Mouse (Mus musculus): ENCODE measurements at regions not wholly inside any gene's neighbourhood (a gene's known extent, or its start where the extent isn't known, plus 50 kb on each side); places are given as distances from the start of the nearest gene placed in this dataset.

DNA sequence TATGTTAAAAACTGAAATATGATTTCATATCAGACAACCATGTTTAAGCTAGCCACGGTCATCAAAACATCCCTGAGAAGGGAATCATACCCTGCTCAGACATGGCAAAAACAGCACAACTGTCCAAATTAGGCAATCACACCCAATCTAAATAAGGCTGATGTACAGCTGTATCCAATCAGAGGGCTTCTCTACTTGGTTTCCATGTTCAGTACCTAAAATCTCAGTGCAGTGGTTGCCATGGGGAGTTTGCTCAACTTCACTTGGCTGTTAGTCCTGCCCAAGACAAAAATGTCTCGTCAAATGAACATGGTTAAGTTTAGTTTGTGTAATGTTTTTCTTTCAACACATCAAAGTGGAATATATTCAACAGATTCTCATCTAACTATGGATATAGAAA, 987.0 kb downstream of the Cdh9 start:
- no peak for TF ChIP-seq CTCF (IDR thresholded peaks at IDR 0.05)
- H3K27ac ChIP-seq: no peak overlapping the region
- intact Hi-C loops (cut with DNase I): no loop called here
- no peak overlapping the region for H3K4me3 ChIP-seq
- DNase-seq (ENCODE audit: extremely low spot score in 1 of 2, low spot score in 2 of 2): no peak

DNA sequence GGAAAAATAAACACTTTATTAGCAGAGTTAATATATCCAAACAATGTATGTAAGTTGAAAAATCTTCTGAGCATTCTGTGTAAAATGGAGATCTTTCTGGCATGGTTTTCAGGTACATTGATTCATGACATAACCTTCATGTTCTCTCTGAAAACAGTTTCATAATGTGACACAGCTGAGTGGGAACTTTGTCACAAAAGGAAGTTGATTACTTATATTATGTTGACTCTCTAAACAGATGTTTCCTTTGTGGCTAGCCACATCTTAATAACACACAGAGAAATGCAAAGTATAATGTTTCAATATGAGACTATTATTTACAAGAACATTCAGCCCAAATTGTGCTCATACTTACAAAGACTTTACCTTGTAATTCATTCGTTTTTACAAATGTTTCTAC, 1002.1 kb downstream of the Cdh9 start:
- no peak for TF ChIP-seq CTCF (IDR thresholded peaks at IDR 0.05)
- Histone ChIP-seq H3K27ac (no peak overlapping the region), H3K4me3 (no peak overlapping the region)
- no peak for DNase-seq (ENCODE audit: extremely low spot score in 1 of 2, low spot score in 2 of 2)
- intact Hi-C loops (cut with DNase I): no loop called here

DNA sequence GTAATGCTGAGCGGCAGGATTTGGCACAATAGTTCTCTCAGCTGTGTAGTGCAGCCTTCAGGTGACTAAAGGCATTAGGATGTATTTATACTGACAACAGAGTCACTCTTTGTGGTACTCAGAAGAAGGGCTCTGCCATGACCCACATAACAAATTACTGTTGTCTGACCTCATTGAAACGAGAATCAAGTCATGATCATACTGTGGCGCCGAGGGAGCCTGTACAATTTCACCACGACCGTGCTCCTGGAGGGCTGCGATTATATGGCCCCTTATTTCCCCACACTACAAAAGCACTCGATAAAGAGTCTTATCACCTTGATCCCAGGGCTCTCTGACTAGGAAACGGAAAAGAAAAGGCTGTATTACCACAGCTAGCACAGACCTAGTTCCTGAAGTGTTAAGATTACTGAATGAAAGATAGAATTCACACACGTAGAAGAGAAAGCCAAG, 1041.7 kb downstream of the Cdh9 start:
- no peak overlapping the region for H3K4me3 ChIP-seq
- intact Hi-C loops (cut with DNase I): no loop called here
- no peak overlapping the region for H3K27ac ChIP-seq
- DNase-seq (ENCODE audit: extremely low spot score in 1 of 2, low spot score in 2 of 2): no peak
- TF ChIP-seq CTCF (IDR thresholded peaks at IDR 0.05): no peak

DNA sequence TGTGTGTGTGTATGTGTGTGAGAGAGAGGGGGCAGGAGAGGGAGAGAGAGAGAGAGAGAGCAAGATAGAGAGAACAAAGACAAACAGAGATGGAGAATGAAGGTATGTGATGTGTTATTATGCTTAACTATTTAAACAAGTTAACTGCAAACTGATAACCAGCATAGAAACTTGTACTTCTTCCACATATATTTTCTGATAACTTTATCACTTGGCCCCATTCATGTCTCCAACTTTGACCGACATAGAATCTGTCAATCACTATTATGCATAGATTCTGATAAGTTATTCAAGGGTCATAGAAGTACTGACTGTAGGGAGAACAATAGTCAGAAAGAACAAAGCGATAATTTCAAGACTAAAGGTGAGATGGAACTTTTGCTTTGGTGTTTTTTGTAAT, 1039.0 kb upstream of the Cdh10 start:
- TF ChIP-seq CTCF (IDR thresholded peaks at IDR 0.05): no peak
- intact Hi-C loops (cut with DNase I): no loop called here
- Histone ChIP-seq H3K4me3 (no peak overlapping the region), H3K27ac (no peak overlapping the region)
- DNase-seq (ENCODE audit: extremely low spot score in 1 of 2, low spot score in 2 of 2): no peak

DNA sequence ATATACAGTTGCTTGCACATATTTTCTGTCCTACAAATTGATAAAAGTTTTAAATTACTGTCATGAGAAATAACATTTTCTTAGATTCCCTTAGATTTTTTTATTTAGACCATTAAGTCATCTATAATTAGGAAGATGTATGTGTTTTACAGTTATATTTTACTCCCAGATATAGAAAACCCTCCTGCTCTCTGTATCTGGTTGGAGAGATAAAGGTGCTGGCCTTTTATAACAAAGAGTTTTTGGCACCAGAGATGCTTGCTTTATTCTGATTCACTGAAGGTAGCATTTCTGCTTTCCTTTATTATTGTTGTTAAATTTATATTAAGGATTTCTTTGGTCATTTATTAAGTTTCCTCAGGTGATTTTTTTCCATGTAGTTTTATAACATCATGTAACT, 1035.4 kb upstream of the Cdh10 start:
- TF ChIP-seq CTCF (IDR thresholded peaks at IDR 0.05): no peak
- H3K27ac ChIP-seq: no peak overlapping the region
- H3K4me3 ChIP-seq: no peak overlapping the region
- no peak for DNase-seq (ENCODE audit: extremely low spot score in 1 of 2, low spot score in 2 of 2)
- intact Hi-C loops (cut with DNase I): no loop called here

DNA sequence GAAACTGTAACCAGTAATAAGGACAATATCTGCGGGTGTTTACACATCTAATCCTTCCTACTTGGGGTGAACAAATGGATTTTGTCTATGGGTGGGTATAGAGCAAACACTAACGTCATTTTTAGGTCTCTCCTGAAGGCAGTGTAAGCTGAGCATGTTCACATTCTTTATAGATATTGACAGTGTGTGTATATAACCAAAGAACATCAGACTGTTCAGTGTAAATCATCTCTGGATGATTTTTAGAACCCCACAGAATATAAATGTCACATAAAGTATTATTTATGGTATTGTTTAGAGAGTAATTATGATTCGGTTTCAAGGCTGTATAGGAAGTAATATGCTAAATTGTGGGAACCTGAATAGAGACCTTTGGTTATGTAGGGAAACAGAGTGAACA, 1021.2 kb upstream of the Cdh10 start:
- intact Hi-C loops (cut with DNase I): no loop called here
- TF ChIP-seq CTCF (IDR thresholded peaks at IDR 0.05): no peak
- DNase-seq (ENCODE audit: extremely low spot score in 1 of 2, low spot score in 2 of 2): no peak
- H3K4me3 ChIP-seq: no peak overlapping the region
- no peak overlapping the region for H3K27ac ChIP-seq

DNA sequence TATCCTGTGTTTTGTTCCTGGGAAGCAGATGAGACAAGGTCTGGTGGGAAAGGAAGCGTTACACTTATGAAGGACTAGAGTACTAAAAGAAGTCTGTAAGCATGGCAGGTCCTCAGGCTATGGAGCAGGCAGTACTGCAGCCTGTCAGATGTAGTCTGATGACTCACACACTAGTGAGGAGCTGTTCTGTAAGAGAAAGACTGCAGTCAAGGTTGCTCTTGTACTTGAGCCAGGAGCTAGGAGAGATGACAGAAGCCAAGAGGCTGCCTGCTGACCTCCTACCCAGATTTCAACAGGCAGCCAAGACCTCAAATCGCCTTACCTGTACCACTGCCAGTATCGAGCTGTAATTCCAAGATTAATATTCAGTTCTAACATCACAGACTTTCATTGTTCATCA, 1017.3 kb upstream of the Cdh10 start:
- no peak for TF ChIP-seq CTCF (IDR thresholded peaks at IDR 0.05)
- H3K4me3 ChIP-seq: no peak overlapping the region
- intact Hi-C loops (cut with DNase I): no loop called here
- no peak overlapping the region for H3K27ac ChIP-seq
- no peak for DNase-seq (ENCODE audit: extremely low spot score in 1 of 2, low spot score in 2 of 2)

DNA sequence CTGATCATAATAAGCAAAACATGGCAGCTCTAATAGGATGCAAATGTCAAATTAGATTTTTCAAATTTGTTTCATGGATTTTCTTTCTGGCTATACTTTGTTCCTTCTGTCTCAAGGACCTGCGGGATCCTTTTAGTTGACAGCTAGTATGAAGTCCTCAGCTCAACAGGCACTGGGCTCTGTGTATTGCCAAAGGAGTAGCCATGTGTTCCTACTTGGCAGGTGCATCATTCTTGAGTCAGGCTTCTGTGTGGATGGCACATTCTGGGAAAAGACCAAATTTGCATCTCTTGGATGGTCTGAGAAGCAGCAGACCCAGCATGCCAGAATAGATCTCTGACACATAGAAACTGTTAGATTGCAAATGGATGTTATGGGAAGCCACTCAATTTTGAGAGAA, 1015.6 kb upstream of the Cdh10 start:
- no peak for TF ChIP-seq CTCF (IDR thresholded peaks at IDR 0.05)
- no peak for DNase-seq (ENCODE audit: extremely low spot score in 1 of 2, low spot score in 2 of 2)
- no peak overlapping the region for H3K27ac ChIP-seq
- H3K4me3 ChIP-seq: no peak overlapping the region
- intact Hi-C loops (cut with DNase I): no loop called here

DNA sequence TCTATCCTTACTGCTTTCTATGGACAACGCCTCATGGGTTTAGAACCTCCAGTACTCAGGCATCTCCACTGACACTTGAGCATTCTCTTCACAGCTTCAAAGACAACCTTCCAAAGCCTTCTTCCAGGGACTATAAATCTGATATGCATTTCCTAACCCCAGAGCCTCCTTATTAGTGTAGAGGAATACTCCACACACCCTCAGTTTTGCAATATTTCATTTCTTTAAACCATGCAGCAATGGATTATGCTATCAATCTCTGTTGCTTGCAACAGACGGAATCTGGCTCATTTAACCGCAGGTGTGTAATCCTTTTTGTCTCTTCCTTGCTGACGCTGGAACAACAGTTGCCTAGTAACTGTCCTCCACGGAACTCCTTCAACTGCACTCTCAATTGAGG, 988.4 kb upstream of the Cdh10 start:
- intact Hi-C loops (cut with DNase I): no loop called here
- TF ChIP-seq CTCF (IDR thresholded peaks at IDR 0.05): no peak
- H3K4me3 ChIP-seq: no peak overlapping the region

DNA sequence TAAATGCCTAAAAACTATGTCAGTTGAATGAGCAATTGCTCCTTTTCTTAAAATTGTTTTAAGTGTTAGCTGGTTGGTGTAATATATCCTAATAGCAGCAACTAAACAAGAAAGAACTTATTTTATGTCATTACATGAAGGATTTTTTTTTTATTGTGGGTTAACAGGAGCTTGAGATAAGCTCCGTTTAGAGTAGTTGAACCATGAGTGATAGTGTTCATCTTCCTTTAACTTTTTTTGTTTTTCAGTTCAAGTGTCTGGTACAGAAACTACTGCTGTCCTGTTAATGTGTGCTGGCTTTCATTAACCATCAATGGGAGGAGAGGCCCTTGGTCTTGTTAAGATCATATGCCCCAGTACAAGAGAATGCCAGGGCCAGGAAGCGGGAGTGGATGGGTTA, 986.8 kb upstream of the Cdh10 start:
- no peak for DNase-seq (ENCODE audit: extremely low spot score in 1 of 2, low spot score in 2 of 2)
- no peak for TF ChIP-seq CTCF (IDR thresholded peaks at IDR 0.05)
- intact Hi-C loops (cut with DNase I): no loop called here
- Histone ChIP-seq H3K4me3 (no peak overlapping the region), H3K27ac (no peak overlapping the region)

More for the DNA sequence above, 988.4 kb upstream of the Cdh10 start:
- no peak overlapping the region for H3K27ac ChIP-seq
- DNase-seq (ENCODE audit: extremely low spot score in 1 of 2, low spot score in 2 of 2): no peak

DNA sequence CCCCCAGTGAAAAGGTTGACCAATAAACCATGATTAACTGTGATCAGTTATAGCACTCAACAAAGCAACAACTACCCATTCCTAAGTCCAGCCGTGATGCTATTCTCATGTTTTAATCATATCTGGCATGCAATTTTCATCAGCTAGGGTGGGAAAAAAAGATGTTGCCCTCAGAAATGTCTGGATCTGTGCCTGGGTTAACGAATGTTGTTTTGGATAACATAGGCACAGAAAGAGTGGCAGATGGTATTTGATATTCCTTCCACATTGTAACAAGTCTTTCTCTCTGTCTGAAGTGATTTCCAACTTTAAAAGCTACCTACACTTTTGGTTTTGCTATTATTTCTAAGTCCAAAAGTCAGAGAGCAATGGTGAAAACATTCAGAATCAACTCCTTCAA, 938.6 kb upstream of the Cdh10 start:
- TF ChIP-seq CTCF (IDR thresholded peaks at IDR 0.05): no peak
- DNase-seq (ENCODE audit: extremely low spot score in 1 of 2, low spot score in 2 of 2): no peak
- intact Hi-C loops (cut with DNase I): no loop called here

DNA sequence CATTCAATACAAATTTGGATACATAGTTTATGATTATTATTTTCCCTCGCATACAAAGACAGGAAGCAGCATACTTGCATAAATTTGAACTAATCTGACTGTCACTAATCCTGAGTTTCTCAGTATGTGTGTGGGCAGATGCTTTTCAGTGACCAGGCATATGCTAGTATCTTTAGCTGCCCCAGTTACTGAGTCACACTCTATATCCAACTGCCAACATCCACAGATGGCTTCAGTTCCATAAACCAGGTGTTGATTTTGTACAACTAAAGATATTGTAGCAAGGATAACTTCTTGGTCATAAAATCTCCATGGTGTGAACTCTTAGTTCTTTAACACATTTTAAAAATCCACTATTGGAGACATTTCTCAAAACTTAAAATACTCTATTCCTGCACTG, 929.4 kb upstream of the Cdh10 start:
- no peak for TF ChIP-seq CTCF (IDR thresholded peaks at IDR 0.05)
- Histone ChIP-seq H3K27ac (no peak overlapping the region), H3K4me3 (no peak overlapping the region)
- peak in 1 of 2 experiments; percentile 12 for DNase-seq (ENCODE audit: extremely low spot score in 1 of 2, low spot score in 2 of 2)
- intact Hi-C loops (cut with DNase I): no loop called here

More for the DNA sequence above, 938.6 kb upstream of the Cdh10 start:
- H3K27ac ChIP-seq: no peak overlapping the region
- H3K4me3 ChIP-seq: no peak overlapping the region

DNA sequence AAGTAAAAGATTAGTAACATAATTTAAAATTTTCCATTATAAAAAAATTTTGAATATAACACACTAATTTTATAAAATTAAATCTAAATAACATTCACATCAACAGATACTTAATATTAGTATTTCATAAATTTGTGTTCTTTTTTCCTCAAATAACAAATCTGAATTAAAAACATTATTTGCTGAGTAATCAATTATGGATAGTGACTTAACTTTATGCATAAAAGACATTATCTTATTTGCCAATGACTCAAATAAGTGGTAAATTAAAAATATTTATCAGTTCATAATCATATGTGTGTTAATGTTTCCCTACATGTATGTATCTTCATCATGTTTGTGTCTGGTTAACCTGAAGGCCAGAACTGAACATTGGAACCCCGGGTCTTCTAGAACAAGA, 918.7 kb upstream of the Cdh10 start:
- no peak for TF ChIP-seq CTCF (IDR thresholded peaks at IDR 0.05)
- Histone ChIP-seq H3K4me3 (no peak overlapping the region), H3K27ac (no peak overlapping the region)
- intact Hi-C loops (cut with DNase I): no loop called here
- DNase-seq (ENCODE audit: extremely low spot score in 1 of 2, low spot score in 2 of 2): no peak

DNA sequence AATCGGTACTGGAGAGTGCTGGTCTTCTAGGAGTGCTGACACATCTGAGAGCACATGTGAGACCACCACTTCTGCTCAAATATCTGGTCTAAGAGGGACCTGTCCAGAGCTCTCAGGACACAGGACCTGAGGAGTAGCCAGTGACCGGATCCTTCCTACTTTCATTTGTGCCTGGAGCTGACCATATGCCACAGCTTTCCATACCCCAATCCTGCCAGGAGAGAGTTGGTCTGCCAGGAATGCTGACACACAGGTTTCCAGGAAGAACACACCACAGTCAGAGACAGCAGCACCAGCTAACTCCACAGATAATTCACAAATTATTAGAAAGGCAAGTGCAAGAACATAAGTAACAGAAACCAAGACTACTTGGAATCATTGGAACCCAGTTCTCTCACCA, 906.5 kb upstream of the Cdh10 start:
- intact Hi-C loops (cut with DNase I): no loop called here
- Histone ChIP-seq H3K4me3 (no peak overlapping the region), H3K27ac (no peak overlapping the region)
- DNase-seq (ENCODE audit: extremely low spot score in 1 of 2, low spot score in 2 of 2): no peak
- TF ChIP-seq CTCF (IDR thresholded peaks at IDR 0.05): no peak

Measured in left cerebral cortex, adult 2 months (tissue).